Mouse (Mus musculus): Measurements from ENCODE around the gene Nipsnap2.

DNA sequence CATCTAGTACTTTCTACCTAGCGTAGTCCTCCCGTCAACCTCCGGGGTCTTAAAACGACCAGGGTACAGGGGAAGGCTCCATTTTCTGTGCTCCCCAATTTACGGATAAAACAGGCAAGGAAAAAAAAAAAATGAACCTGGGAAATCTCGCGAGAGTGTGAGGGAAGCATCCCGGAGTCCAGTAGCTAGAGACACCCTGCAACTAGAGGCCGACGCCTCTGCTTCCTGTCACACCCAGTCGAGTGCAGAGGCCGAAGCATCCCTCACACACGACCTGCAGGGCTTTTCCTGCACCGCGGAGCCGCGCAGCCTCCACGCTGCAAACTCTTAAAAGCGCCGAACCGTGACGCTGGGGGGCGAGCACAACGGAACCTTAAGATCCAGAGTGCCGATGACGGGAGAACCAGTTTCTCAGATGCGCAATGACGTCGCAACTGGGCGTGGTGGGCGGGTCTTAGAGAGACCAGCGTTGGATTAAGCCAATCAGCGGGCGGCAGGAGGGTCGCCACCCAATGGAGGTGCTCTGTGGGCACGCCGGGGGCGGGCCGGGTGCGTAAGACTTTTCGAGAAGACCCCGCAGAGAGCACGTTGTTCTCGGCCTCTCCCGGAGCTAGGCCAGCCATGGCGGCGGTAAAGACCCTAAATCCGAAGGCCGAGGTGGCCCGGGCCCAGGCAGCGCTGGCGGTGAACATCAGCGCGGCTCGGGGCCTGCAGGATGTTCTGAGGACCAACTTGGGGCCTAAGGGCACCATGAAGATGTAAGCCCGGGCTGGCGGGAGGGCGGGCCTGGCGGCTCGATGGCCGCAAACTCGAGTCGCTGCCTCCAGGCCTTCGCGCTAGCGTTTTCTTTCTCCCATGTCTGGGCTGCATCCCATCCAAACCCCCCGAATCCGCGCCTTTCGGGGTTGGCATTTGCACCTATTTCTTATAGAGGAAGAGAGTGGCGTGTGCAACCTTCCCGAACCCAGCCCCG, 62.2 kb downstream of the Nipsnap2 start, which contains the start of gene Psph:
- TF ChIP-seq CTCF (IDR thresholded peaks at IDR 0.05; ENCODE audit: extremely low read depth, insufficient read depth, insufficient read length, insufficient replicate concordance) (no peak), POLR2A (IDR thresholded peaks at IDR 0.05; ENCODE audit: low read depth, low read length) (peak; percentile 48)
